ENCODE assay signal across 15 mouse cellular contexts in genomic region chr6:89035836-89036156, GRCm38 (mm10).
A peak's percentile ranks its signal among the peaks of the same experiment; 100 is the strongest.
DNase-seq lines count a peak whose midpoint lies in the region; ATAC-seq and TF ChIP-seq lines count a peak whose summit lies in the region.
"Had no signal": no experiment of that assay in that cellular context is flagged by ENCODE, and none has a peak within 500 bp of the region (broad histone marks: within the 10 kb centered on the region; RNA-seq: fewer than 3 reads in every experiment).

No protein-coding gene starts in this region.

- no peak for TF ChIP-seq EP300 in liver, postnatal 0 days (IDR thresholded peaks at IDR 0.05; ENCODE audit: low read depth)

- H3K27ac ChIP-seq in forebrain, embryonic 14.5 days (ENCODE audit: low read depth, low read length): peak overlapping the region; percentile 91
- peak overlapping the region; percentile 75 for H3K27ac ChIP-seq in hindbrain, embryonic 12.5 days
- peak overlapping the region; percentile 79 for H3K27ac ChIP-seq in midbrain, embryonic 12.5 days (replicated peaks)
- no peak overlapping the region for H3K27ac ChIP-seq in neural tube, embryonic 14.5 days (ENCODE audit: low read depth, low read length)
- H3K27ac ChIP-seq in liver, postnatal 0 days (ENCODE audit: low read depth): no peak overlapping the region
- H3K27ac ChIP-seq: gastrocnemius, adult 2 months had no signal

- H3K4me2 ChIP-seq in forebrain, embryonic 14.5 days (ENCODE audit: low read length): peak overlapping the region; percentile 35
- peak overlapping the region; percentile 38; the same call in 1 of the 2 replicates for H3K4me2 ChIP-seq in hindbrain, embryonic 12.5 days (replicated peaks)
- H3K4me2 ChIP-seq in midbrain, embryonic 12.5 days (replicated peaks): peak overlapping the region; percentile 40
- H3K4me2 ChIP-seq in neural tube, embryonic 14.5 days (ENCODE audit: low read depth, low read length): peak overlapping the region; percentile 31; the same call in 1 of the 2 replicates
- H3K4me2 ChIP-seq in liver, postnatal 0 days (ENCODE audit: low read depth, low read length): no peak overlapping the region

- H3K9me3 ChIP-seq in forebrain, embryonic 14.5 days (replicated peaks; ENCODE audit: control insufficient read depth, low read length): no peaks in the 10 kb centered on the region
- no peaks in the 10 kb centered on the region for H3K9me3 ChIP-seq in hindbrain, embryonic 12.5 days (replicated peaks)
- no peaks in the 10 kb centered on the region for H3K9me3 ChIP-seq in midbrain, embryonic 12.5 days
- no peaks in the 10 kb centered on the region for H3K9me3 ChIP-seq in neural tube, embryonic 14.5 days (ENCODE audit: control insufficient read depth, low read length)
- H3K9me3 ChIP-seq in liver, postnatal 0 days (ENCODE audit: low read length): no peaks in the 10 kb centered on the region
- H3K9me3 ChIP-seq: G1E had no signal

- ATAC-seq in forebrain, embryonic 14.5 days: peak; percentile 61
- peak; percentile 39; the same call in 1 of the 2 replicates for ATAC-seq in hindbrain, embryonic 12.5 days (ENCODE audit: low FRiP score)
- peak; percentile 57 for ATAC-seq in midbrain, embryonic 12.5 days (ENCODE audit: low FRiP score, low read depth)
- 0 out of 2 replicates have a peak, but pooled peaks have one; percentile 33 for ATAC-seq in neural tube, embryonic 14.5 days (ENCODE audit: low read depth)
- no peak for ATAC-seq in liver, postnatal 0 days

- no peaks in the 10 kb centered on the region for H3K36me3 ChIP-seq in forebrain, embryonic 14.5 days (ENCODE audit: control insufficient read depth, insufficient read depth, low read length)
- no peaks in the 10 kb centered on the region for H3K36me3 ChIP-seq in hindbrain, embryonic 12.5 days
- H3K36me3 ChIP-seq in midbrain, embryonic 12.5 days: no peaks in the 10 kb centered on the region
- H3K36me3 ChIP-seq in neural tube, embryonic 14.5 days (ENCODE audit: control insufficient read depth, insufficient read depth, low read length): no peaks in the 10 kb centered on the region
- no peaks in the 10 kb centered on the region for H3K36me3 ChIP-seq in liver, postnatal 0 days (replicated peaks; ENCODE audit: insufficient read depth, low read length)
- H3K36me3 ChIP-seq: G1E had no signal

- peaks cover 15% of the 10 kb centered on the region for H3K27me3 ChIP-seq in forebrain, embryonic 14.5 days (replicated peaks; ENCODE audit: control insufficient read depth, insufficient read depth, low read length)
- H3K27me3 ChIP-seq in hindbrain, embryonic 12.5 days: peaks cover 25% of the 10 kb centered on the region
- H3K27me3 ChIP-seq in midbrain, embryonic 12.5 days: peaks cover 52% of the 10 kb centered on the region
- no peaks in the 10 kb centered on the region for H3K27me3 ChIP-seq in neural tube, embryonic 14.5 days (ENCODE audit: control insufficient read depth, insufficient read depth, low read length)
- H3K27me3 ChIP-seq in liver, postnatal 0 days (ENCODE audit: insufficient read depth, low read length): 0 out of 2 replicates have a peak, but pooled peaks cover 3% of the 10 kb centered on the region

- no peak overlapping the region; the same call in 1 of the 2 replicates for H3K9ac ChIP-seq in forebrain, embryonic 14.5 days (ENCODE audit: low read length)
- H3K9ac ChIP-seq in hindbrain, embryonic 12.5 days: no peak overlapping the region
- no peak overlapping the region for H3K9ac ChIP-seq in midbrain, embryonic 12.5 days (replicated peaks)
- H3K9ac ChIP-seq in neural tube, embryonic 14.5 days (replicated peaks; ENCODE audit: low read depth, low read length): no peak overlapping the region
- H3K9ac ChIP-seq in liver, postnatal 0 days (replicated peaks): no peak overlapping the region

- WGBS in forebrain, embryonic 14.5 days: 20% methylated on average over 4 of the region's 4 CpGs
- WGBS in hindbrain, embryonic 12.5 days: 32% methylated on average over 4 of the region's 4 CpGs
- 25% methylated on average over 4 of the region's 4 CpGs for WGBS in midbrain, embryonic 12.5 days
- WGBS in neural tube, embryonic 14.5 days: 29% methylated on average over 4 of the region's 4 CpGs
- WGBS in liver, postnatal 0 days (ENCODE audit: insufficient replicate concordance): 68% methylated on average over 4 of the region's 4 CpGs

- DNase-seq in forebrain, embryonic 14.5 days (ENCODE audit: low spot score): no peak
- DNase-seq in cerebellum, adult 11-12 months: no peak
- no peak for DNase-seq in gastrocnemius, postnatal 10 days
- DNase-seq in liver, postnatal 0 days: no peak
- DNase-seq: cerebellum, adult 9-11 months; gastrocnemius, adult 2 months; kidney, adult 2 months; kidney, postnatal 36 days; lung, postnatal 14 days; thymus, postnatal 4 days had no signal

- no peak for TF ChIP-seq CTCF in liver, postnatal 0 days (IDR thresholded peaks at IDR 0.05; ENCODE audit: low read depth)

- H3K4me1 ChIP-seq in forebrain, embryonic 14.5 days (ENCODE audit: control insufficient read depth, insufficient read depth, low read length): peaks cover 18% of the 10 kb centered on the region
- peaks cover 19% of the 10 kb centered on the region for H3K4me1 ChIP-seq in hindbrain, embryonic 12.5 days
- peaks cover 23% of the 10 kb centered on the region for H3K4me1 ChIP-seq in midbrain, embryonic 12.5 days
- H3K4me1 ChIP-seq in neural tube, embryonic 14.5 days (ENCODE audit: control insufficient read depth, insufficient read depth, low read length): peaks cover 13% of the 10 kb centered on the region
- no peaks in the 10 kb centered on the region for H3K4me1 ChIP-seq in liver, postnatal 0 days (ENCODE audit: insufficient read depth)

- H3K4me3 ChIP-seq in forebrain, embryonic 14.5 days (ENCODE audit: low read depth, low read length): no peak overlapping the region
- no peak overlapping the region for H3K4me3 ChIP-seq in hindbrain, embryonic 12.5 days
- no peak overlapping the region for H3K4me3 ChIP-seq in midbrain, embryonic 12.5 days
- H3K4me3 ChIP-seq in neural tube, embryonic 14.5 days (ENCODE audit: low read depth, low read length): no peak overlapping the region
- H3K4me3 ChIP-seq in liver, postnatal 0 days (ENCODE audit: low read depth, low read length): no peak overlapping the region
- H3K4me3 ChIP-seq: erythroblast, embryonic 14.5 days; gastrocnemius, adult 2 months had no signal

Comparison
In these comparisons a context has a peak if more than half of its experiments do, and no peak if none do; other contexts are left out.
1. H3K27ac ChIP-seq: peak in forebrain, embryonic 14.5 days (single experiment), hindbrain, embryonic 12.5 days (single experiment) and midbrain, embryonic 12.5 days (single experiment); none in neural tube, embryonic 14.5 days (single experiment) and liver, postnatal 0 days (single experiment).